Mouse (Mus musculus): ENCODE measurements around the gene Ydjc. TPM values are rescaled to one million over a fixed set of nuclear protein-coding genes. Genes with fewer than 3 reads are reported as not detected.

Ydjc gene
- total and polyA plus RNA-seq, 3 experiments: 56.7 to 68.5 TPM; not detected in 1

DNA sequence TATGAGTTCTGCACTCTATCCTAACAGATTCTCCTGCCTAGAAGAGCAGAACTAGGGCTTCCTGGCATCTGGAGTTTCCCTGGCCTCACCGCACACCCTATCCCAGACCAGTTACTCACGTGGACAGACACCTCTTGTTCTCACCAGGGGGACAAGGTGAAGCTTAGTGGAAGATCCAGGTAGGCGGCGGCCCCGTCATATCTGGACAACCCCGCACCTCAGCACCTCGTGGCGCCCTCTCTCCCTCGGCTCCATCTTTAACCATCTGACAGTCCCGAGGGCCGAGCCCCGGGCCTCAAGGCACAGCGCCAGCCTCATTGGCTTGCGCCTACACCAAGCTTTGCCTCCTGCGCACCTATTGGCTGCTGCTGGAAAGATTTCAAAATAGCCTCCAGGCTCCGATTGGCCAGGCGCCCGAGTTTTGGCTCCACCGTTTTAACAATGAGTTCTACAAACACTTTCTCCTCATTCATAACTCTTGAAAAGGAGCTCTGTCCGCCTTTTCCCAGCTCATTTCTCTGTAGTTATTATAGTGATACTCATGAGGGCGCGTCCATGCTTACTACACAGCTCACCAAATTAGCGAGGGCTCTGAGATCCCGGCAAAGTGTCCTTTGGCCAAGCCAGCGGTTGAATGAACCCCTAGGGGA, 19.4 kb upstream of the Ydjc start, which contains the start of gene 2610318N02Rik (continued):
- TF ChIP-seq POLR2AphosphoS2 (IDR thresholded peaks at IDR 0.05; ENCODE audit: low read length) (peak; percentile 88), NELFE (IDR thresholded peaks at IDR 0.05; ENCODE audit: low read depth, low read length) (peak; percentile 82), GATA1 (IDR thresholded peaks at IDR 0.05; ENCODE audit: low read depth, low read length) (no peak), TBP (IDR thresholded peaks at IDR 0.05; ENCODE audit: low read depth, low read length) (peak; percentile 92), ZC3H11A (IDR thresholded peaks at IDR 0.05; ENCODE audit: low read depth, low read length) (no peak), ZMIZ1 (IDR thresholded peaks at IDR 0.05; ENCODE audit: low read depth, low read length) (peak; percentile 76), USF1 (IDR thresholded peaks at IDR 0.05; ENCODE audit: low read depth, low read length) (peak; percentile 51; the same call in 1 of the 2 replicates), UBTF (IDR thresholded peaks at IDR 0.05; ENCODE audit: borderline replicate concordance, insufficient read depth, low read depth, low read length) (no peak)

DNA sequence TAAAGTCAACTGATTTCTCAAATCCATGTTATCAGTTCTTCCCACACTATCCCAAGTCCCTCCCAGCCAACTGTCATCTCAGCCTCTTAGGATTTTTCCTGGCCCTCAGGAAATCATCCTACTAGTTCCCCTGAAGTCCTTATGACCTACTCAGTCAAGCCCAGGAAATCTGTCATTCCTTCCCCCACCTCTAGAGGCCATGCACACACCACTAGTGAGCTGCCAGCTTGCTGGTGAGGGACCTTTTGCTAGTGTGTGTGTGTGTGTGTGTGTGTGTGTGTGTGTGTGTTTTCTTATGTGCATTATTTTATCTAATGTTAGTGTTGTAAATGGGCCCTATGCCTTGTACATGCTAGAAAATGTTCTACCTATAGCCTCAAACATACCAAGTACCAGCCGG, 17.1 kb upstream of the Ydjc start:
- Histone ChIP-seq H3K79me2 (ENCODE audit: control insufficient read depth, insufficient read depth, low read length, poor library complexity) (peaks cover 29% of the 10 kb centered on the region), H3K9ac (ENCODE audit: control insufficient read depth, low read depth, low read length, poor library complexity, severe bottlenecking) (no peak overlapping the region), H3K27ac (ENCODE audit: control insufficient read depth, low read depth, low read length) (no peak overlapping the region), H3K4me1 (ENCODE audit: control insufficient read depth in 1 of 2, insufficient read depth in 2 of 2, low read length in 2 of 2) (peaks cover 0 to 17% of the 10 kb centered on the region in 2 experiments; a peak in 2 of 4 replicates), H3K27me3 (ENCODE audit: control insufficient read depth in 1 of 2, insufficient read depth in 2 of 2, low read length in 2 of 2) (no peaks in the 10 kb centered on the region), H3K4me3 (ENCODE audit: control insufficient read depth in 1 of 2, insufficient read depth in 1 of 2, low read depth in 2 of 2, low read length in 2 of 2) (no peak overlapping the region), H3K36me3 (ENCODE audit: control insufficient read depth in 1 of 2, insufficient read depth in 2 of 2, low read length in 2 of 2) (peaks cover 0 to 10% of the 10 kb centered on the region in 2 experiments; a peak in 2 of 4 replicates), H3K9me3 (replicated peaks; ENCODE audit: insufficient read depth, low read length) (no peaks in the 10 kb centered on the region)
- DNase-seq (ENCODE audit: low read depth, low spot score): peak; percentile 83
- TF ChIP-seq SMC3 (IDR thresholded peaks at IDR 0.05; ENCODE audit: low read depth, low read length) (peak; percentile 66), TCF12 (IDR thresholded peaks at IDR 0.05; ENCODE audit: low read depth, low read length) (no peak), ZC3H11A (IDR thresholded peaks at IDR 0.05; ENCODE audit: low read depth, low read length) (peak; percentile 46), USF1 (IDR thresholded peaks at IDR 0.05; ENCODE audit: low read depth, low read length) (no peak), UBTF (IDR thresholded peaks at IDR 0.05; ENCODE audit: borderline replicate concordance, insufficient read depth, low read depth, low read length) (no peak), MAFK (IDR thresholded peaks at IDR 0.05; ENCODE audit: borderline replicate concordance, low read depth, low read length) (no peak), CHD1 (IDR thresholded peaks at IDR 0.05; ENCODE audit: low read depth, low read length) (no peak), NRF1 (IDR thresholded peaks at IDR 0.05; ENCODE audit: insufficient read depth, low read depth, low read length, poor library complexity, severe bottlenecking) (no peak), TBP (IDR thresholded peaks at IDR 0.05; ENCODE audit: low read depth, low read length) (no peak), ETS1 (IDR thresholded peaks at IDR 0.05; ENCODE audit: low read depth, low read length) (no peak), MYB (IDR thresholded peaks at IDR 0.05; ENCODE audit: low read depth, low read length) (no peak), RAD21 (IDR thresholded peaks at IDR 0.05; ENCODE audit: low read depth, low read length) (peak; percentile 80), CTCF (IDR thresholded peaks at IDR 0.05 in 2 of 3, conservative IDR thresholded peaks at IDR 0.05 in 1 of 3; ENCODE audit: control insufficient read depth in 1 of 3, insufficient read depth in 1 of 3, low read depth in 2 of 3, low read length in 3 of 3, poor library complexity in 1 of 3, severe bottlenecking in 1 of 3) (peak; percentile 58 to 82 (median 75)), SIN3A (IDR thresholded peaks at IDR 0.05; ENCODE audit: low read length) (no peak), POLR2AphosphoS5 (IDR thresholded peaks at IDR 0.05; ENCODE audit: borderline replicate concordance, low read depth, low read length) (no peak), EP300 (IDR thresholded peaks at IDR 0.05; ENCODE audit: low read depth in 1 of 2, low read length in 2 of 2) (no peak), GATA1 (IDR thresholded peaks at IDR 0.05; ENCODE audit: low read depth, low read length) (no peak)

All from MEL (cell line).